Mouse (Mus musculus) bone marrow macrophage, adult 2 months (primary cell): ENCODE data around the gene Klhl23.

Experiments
- CTCF ChIP-seq: IDR thresholded peaks from 2 replicates; pipeline ENCODE4 v1.5.1; 2012; ENCODE audit warnings: low read depth, mild to moderate bottlenecking, low read length, moderate library complexity
- POLR2A ChIP-seq: IDR thresholded peaks from 2 replicates; pipeline ENCODE4 v1.6.1; 2012; ENCODE audit warnings: mild to moderate bottlenecking, low read depth, low read length, borderline replicate concordance

- no peak for TF ChIP-seq POLR2A
- TF ChIP-seq CTCF = no peak
These were observed 42.9 kb upstream of the Klhl23 start for GRCm38 (mm10) chr2:69778836-69779177.
